Mouse (Mus musculus) intestine, embryonic 14.5 days (tissue): Measurements from ENCODE around the gene Phospho2. TPM values are rescaled to one million over a fixed set of nuclear protein-coding genes. Genes with fewer than 3 reads are reported as not detected.
A peak's percentile ranks its signal among the peaks of the same experiment; 100 is the strongest.

Experiments
- ATAC-seq: fragments of 200-750 bp; cut with Nextera tagmentation; replicated peaks from 2 replicates; pipeline ENCODE4 v1.8.0; 2017; ENCODE audit warnings: low read depth, moderate number of reproducible peaks, moderate TSS enrichment, moderate library complexity; ENCODE audit not compliant: low FRiP score, low TSS enrichment
- DNase-seq: peaks from one replicate; pipeline ENCODE4 v3.0.0-alpha.2; 2018; ENCODE audit warnings: low spot score
- H3K27ac ChIP-seq: fragments of 300-500 bp; sonication (generic); 2 replicates; pipeline ENCODE4 v1.5.1; 2014; ENCODE audit warnings: low read depth, mild to moderate bottlenecking, control low read depth
- H3K27me3 ChIP-seq: fragments of 300-500 bp; sonication (generic); replicated peaks from 2 replicates; pipeline ENCODE4 v1.6.1; 2014; ENCODE audit warnings: low read length, control low read depth; ENCODE audit not compliant: control insufficient read depth, insufficient read depth
- H3K36me3 ChIP-seq: fragments of 300-500 bp; sonication (generic); 2 replicates; pipeline ENCODE4 v1.6.1; 2014; ENCODE audit warnings: low read length, control low read depth; ENCODE audit not compliant: control insufficient read depth, insufficient read depth
- H3K4me1 ChIP-seq: fragments of 300-500 bp; sonication (generic); replicated peaks from 2 replicates; pipeline ENCODE4 v1.6.1; 2014; ENCODE audit warnings: low read length, control low read depth, mixed read lengths; ENCODE audit not compliant: control insufficient read depth, insufficient read depth
- H3K4me2 ChIP-seq: fragments of 300-500 bp; sonication (generic); 2 replicates; pipeline ENCODE4 v1.6.1; 2014; ENCODE audit warnings: low read length
- H3K4me3 ChIP-seq: fragments of 300-500 bp; sonication (generic); 2 replicates; pipeline ENCODE4 v1.5.1; 2014; ENCODE audit warnings: low read depth, low read length, control low read depth, mixed read lengths
- H3K9ac ChIP-seq: fragments of 300-500 bp; sonication (generic); 2 replicates; pipeline ENCODE4 v1.6.1; 2014; ENCODE audit warnings: mild to moderate bottlenecking, low read length
- H3K9me3 ChIP-seq: fragments of 300-500 bp; sonication (generic); 2 replicates; pipeline ENCODE4 v1.6.1; 2016; ENCODE audit warnings: low read length, control low read depth; ENCODE audit not compliant: control insufficient read depth
- WGBS: fragments of 180-500 bp; shearing (Covaris S2); extraction: QIAGEN DNeasy Blood & Tissue Kit; methylation state at CpG from one replicate; pipeline ENCODE4 v1.1.7; 2014; 5-methylcytosine and 5-hydroxymethylcytosine counted together
- polyA plus RNA-seq: library from polyadenylated mRNA; unstranded; fragments of >200 nt; fragmentation: Nextera tagmentation; extraction: Ambion mirVana; gene quantifications from 2 replicates; pipeline ENCODE4 v1.2.1, GENCODE M21; 2014

Phospho2 gene
- polyA plus RNA-seq: 24.6 and 24.8 TPM in 2 replicates

GRCm38 (mm10) chr2:69789429-69790069 is at the start of gene Phospho2, which contains the start of gene Ccdc173:
Gene Phospho2 (plus strand): TSS chr2:69789623.
Gene Ccdc173 (minus strand): TSS chr2:69789575.
- ATAC-seq (peak; percentile 97), DNase-seq (peak; percentile 98)
- H3K9me3 ChIP-seq: no peaks in the 10 kb centered on the region
- peak within 1 kb of the TSS; percentile 68 for H3K27ac ChIP-seq
- peak within 1 kb of the TSS; percentile 59 for H3K9ac ChIP-seq
- H3K4me3 ChIP-seq: peak within 1 kb of the TSS; percentile 78
- 2% methylated on average over 48 of the region's 48 CpGs for WGBS
- peak within 1 kb of the TSS; percentile 88 for H3K4me2 ChIP-seq
- peaks cover 18% of the 10 kb centered on the region; the same call in 1 of the 2 replicates for H3K36me3 ChIP-seq
- H3K27me3 ChIP-seq: no peaks in the 10 kb centered on the region
- H3K4me1 ChIP-seq: peaks cover 4% of the 10 kb centered on the region; the same call in 1 of the 2 replicates

DNA sequence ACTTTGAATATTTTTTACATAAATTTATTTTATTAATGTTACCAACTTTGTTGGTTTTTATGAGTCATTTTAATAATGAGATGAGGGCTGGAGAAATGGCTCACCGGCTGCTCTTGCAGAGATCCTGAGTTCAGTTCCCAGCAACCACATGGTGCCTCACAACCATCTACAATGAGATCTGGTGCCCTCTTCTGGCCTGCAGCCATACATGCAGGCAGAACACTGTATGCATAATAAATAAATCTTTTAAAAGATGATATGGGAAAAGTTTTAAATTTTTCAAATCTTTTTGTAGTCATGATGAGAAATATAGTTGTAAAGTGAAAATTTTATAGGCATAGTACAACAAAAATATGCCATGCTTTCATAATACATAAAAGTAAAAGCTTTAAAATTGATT is 44.3 kb upstream of the Phospho2 start:
- H3K27me3 ChIP-seq: no peaks in the 10 kb centered on the region
- no peaks in the 10 kb centered on the region for H3K9me3 ChIP-seq
- H3K36me3 ChIP-seq: peaks cover 87% of the 10 kb centered on the region
- H3K4me1 ChIP-seq: no peaks in the 10 kb centered on the region
- DNase-seq (no peak), ATAC-seq (no peak)
- H3K4me3 ChIP-seq: no peak overlapping the region
- H3K4me2 ChIP-seq: no peak overlapping the region
- WGBS: 87% methylated on average over 1 of the region's 1 CpGs
- H3K27ac ChIP-seq: no peak overlapping the region
- H3K9ac ChIP-seq: no peak overlapping the region

DNA sequence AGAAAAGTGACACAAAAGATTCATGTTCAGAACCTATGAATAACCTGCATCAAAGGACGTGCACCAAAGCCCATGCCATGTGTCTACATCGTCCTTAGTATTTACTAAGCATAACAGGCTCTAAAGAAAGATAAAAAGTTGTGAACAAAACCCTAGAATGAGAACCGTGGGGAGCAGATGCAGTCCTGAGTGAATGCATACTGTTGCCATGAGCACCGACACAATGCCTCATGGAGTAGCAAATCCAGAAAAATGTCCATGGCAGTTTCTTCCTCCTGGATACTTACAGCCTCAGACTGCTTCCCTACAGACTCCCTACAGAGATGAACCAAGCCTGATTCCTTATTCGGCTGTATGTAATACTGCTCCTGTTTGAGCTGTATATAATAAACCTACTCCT is 28.4 kb upstream of the Phospho2 start:
- Histone ChIP-seq H3K9ac (no peak overlapping the region), H3K4me3 (no peak overlapping the region), H3K4me1 (no peaks in the 10 kb centered on the region), H3K27ac (no peak overlapping the region), H3K36me3 (no peaks in the 10 kb centered on the region), H3K4me2 (no peak overlapping the region), H3K9me3 (no peaks in the 10 kb centered on the region), H3K27me3 (no peaks in the 10 kb centered on the region)
- DNase-seq (no peak), ATAC-seq (no peak)
- WGBS: 80% methylated on average over 5 of the region's 5 CpGs

GRCm38 (mm10) chr2:69763340-69763739 is 26.1 kb upstream of the Phospho2 start:
- no peak for DNase-seq
- 88% methylated on average over 4 of the region's 4 CpGs for WGBS
- no peak for ATAC-seq

DNA sequence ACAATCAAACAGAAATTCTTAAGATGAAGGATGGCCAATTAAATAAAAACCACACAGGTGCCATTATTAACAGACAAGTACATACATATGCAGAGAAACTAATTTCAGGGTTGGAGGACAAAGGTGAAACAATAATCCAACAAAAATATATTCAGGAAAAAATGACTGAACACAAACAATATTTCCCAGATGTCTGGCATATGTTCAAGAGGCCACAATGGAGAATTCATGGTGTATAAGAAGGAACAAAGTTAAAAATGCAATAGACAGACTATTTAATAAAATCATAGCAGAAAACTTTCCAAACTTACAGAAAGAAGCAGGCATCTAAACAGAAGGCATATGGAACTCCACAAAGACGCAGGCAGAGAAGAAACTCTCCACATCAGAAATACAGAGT is 24.7 kb upstream of the Phospho2 start:
- no peak overlapping the region for H3K4me2 ChIP-seq
- no peaks in the 10 kb centered on the region for H3K9me3 ChIP-seq
- H3K4me1 ChIP-seq: no peaks in the 10 kb centered on the region
- H3K9ac ChIP-seq: no peak overlapping the region
- no peaks in the 10 kb centered on the region for H3K36me3 ChIP-seq
- DNase-seq (no peak), ATAC-seq (no peak)
- WGBS: 84% methylated on average over 1 of the region's 1 CpGs
- H3K27ac ChIP-seq: no peak overlapping the region
- H3K27me3 ChIP-seq: no peaks in the 10 kb centered on the region
- no peak overlapping the region for H3K4me3 ChIP-seq

More at GRCm38 (mm10) chr2:69763340-69763739, 26.1 kb upstream of the Phospho2 start:
- no peak overlapping the region for H3K27ac ChIP-seq
- H3K9ac ChIP-seq: no peak overlapping the region
- no peaks in the 10 kb centered on the region for H3K36me3 ChIP-seq
- H3K27me3 ChIP-seq: no peaks in the 10 kb centered on the region
- no peaks in the 10 kb centered on the region for H3K9me3 ChIP-seq
- H3K4me3 ChIP-seq: no peak overlapping the region
- H3K4me1 ChIP-seq: no peaks in the 10 kb centered on the region
- no peak overlapping the region for H3K4me2 ChIP-seq

DNA sequence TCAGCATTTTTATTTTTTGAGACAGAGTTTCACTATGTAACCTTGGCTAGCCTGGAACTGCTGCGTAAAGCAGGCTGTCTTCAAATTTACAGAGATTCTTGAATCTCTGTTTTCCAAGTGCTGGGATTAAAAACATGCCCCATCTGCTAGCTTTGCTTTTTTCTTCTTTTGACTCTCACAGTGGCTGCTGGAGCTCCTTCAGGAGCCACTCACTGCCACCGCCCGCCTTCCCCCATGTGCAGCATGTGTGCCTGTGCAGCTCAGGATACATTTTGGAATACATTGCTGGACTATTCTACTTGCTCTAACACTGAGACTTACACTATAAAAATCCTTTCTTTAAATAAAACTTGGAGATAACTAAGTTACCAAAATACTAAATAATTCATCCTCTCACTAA is 16.1 kb upstream of the Phospho2 start:
- 96% methylated on average over 3 of the region's 3 CpGs for WGBS
- H3K9ac ChIP-seq: no peak overlapping the region
- no peak overlapping the region for H3K4me2 ChIP-seq
- H3K9me3 ChIP-seq: no peaks in the 10 kb centered on the region
- H3K27ac ChIP-seq: no peak overlapping the region
- H3K27me3 ChIP-seq: no peaks in the 10 kb centered on the region
- no peak for DNase-seq
- no peak for ATAC-seq
- 0 out of 2 replicates have a peak, but pooled peaks cover 2% of the 10 kb centered on the region for H3K36me3 ChIP-seq
- H3K4me3 ChIP-seq: no peak overlapping the region
- no peaks in the 10 kb centered on the region for H3K4me1 ChIP-seq

- no peak for DNase-seq
- H3K36me3 ChIP-seq: 0 out of 2 replicates have a peak, but pooled peaks cover 2% of the 10 kb centered on the region
- WGBS: 67% methylated on average over 7 of the region's 7 CpGs
These were observed 11.2 kb upstream of the Phospho2 start for GRCm38 (mm10) chr2:69777985-69778835.

DNA sequence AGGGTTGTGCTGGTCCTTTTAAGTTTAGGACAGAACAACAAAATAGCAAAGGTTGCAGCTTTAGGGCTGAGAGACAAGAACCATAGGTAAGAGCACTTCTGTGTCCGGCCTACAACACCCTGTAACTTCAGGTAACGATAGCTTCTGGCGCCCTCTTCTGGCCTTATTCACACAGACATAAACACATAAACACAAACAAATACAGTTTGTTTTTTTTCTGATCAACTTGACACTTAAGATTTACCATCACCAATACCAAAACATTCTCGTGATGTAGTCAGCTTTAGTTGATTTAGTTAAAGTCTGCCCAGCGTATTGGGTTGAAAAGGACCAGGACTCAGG is 10.6 kb upstream of the Phospho2 start:
- no peak for ATAC-seq
- no peaks in the 10 kb centered on the region for H3K27me3 ChIP-seq
- H3K9me3 ChIP-seq: no peaks in the 10 kb centered on the region
- WGBS: 45% methylated on average over 5 of the region's 5 CpGs
- H3K36me3 ChIP-seq: no peaks in the 10 kb centered on the region
- no peak overlapping the region for H3K4me3 ChIP-seq
- no peak for DNase-seq
- no peak overlapping the region for H3K9ac ChIP-seq
- no peaks in the 10 kb centered on the region for H3K4me1 ChIP-seq
- no peak overlapping the region for H3K4me2 ChIP-seq
- H3K27ac ChIP-seq: no peak overlapping the region

More at GRCm38 (mm10) chr2:69777985-69778835, 11.2 kb upstream of the Phospho2 start:
- H3K4me3 ChIP-seq: no peak overlapping the region
- H3K9me3 ChIP-seq: no peaks in the 10 kb centered on the region
- H3K9ac ChIP-seq: no peak overlapping the region
- H3K27me3 ChIP-seq: no peaks in the 10 kb centered on the region
- ATAC-seq: no peak
- no peaks in the 10 kb centered on the region for H3K4me1 ChIP-seq
- no peak overlapping the region for H3K4me2 ChIP-seq
- no peak overlapping the region for H3K27ac ChIP-seq
